Mouse (Mus musculus) neural tube, embryonic 13.5 days (tissue): ENCODE data around the gene Vars. TPM values are rescaled to one million over a fixed set of nuclear protein-coding genes. Genes with fewer than 3 reads are reported as not detected.

Experiments used
- ATAC-seq: fragments of 200-750 bp; cut with Nextera tagmentation; 2 replicates; pipeline ENCODE4 v1.8.0; 2017; ENCODE audit warnings: low read depth, mild to moderate bottlenecking, moderate TSS enrichment, moderate library complexity
- H3K27ac ChIP-seq: fragments of 300-500 bp; sonication (generic); replicated peaks from 2 replicates; pipeline ENCODE4 v1.5.1; 2015; ENCODE audit warnings: moderate library complexity, mild to moderate bottlenecking, inconsistent platforms
- H3K27me3 ChIP-seq: fragments of 300-500 bp; sonication (generic); 2 replicates; pipeline ENCODE4 v1.6.1; 2015; ENCODE audit warnings: mild to moderate bottlenecking, inconsistent platforms
- H3K36me3 ChIP-seq: fragments of 300-500 bp; sonication (generic); 2 replicates; pipeline ENCODE4 v1.6.1; 2015; ENCODE audit warnings: mild to moderate bottlenecking, inconsistent platforms
- H3K4me1 ChIP-seq: fragments of 300-500 bp; sonication (generic); replicated peaks from 2 replicates; pipeline ENCODE4 v1.6.1; 2015; ENCODE audit warnings: inconsistent platforms
- H3K4me2 ChIP-seq: fragments of 300-500 bp; sonication (generic); 2 replicates; pipeline ENCODE4 v1.6.1; 2015; ENCODE audit warnings: inconsistent platforms, mild to moderate bottlenecking, moderate library complexity
- H3K4me3 ChIP-seq: fragments of 300-500 bp; sonication (generic); 2 replicates; pipeline ENCODE4 v1.5.1; 2015; ENCODE audit warnings: mild to moderate bottlenecking, inconsistent platforms
- H3K9ac ChIP-seq: fragments of 300-500 bp; sonication (generic); 2 replicates; pipeline ENCODE4 v1.6.1; 2015; ENCODE audit warnings: moderate library complexity, mild to moderate bottlenecking, inconsistent platforms
- H3K9me3 ChIP-seq: fragments of 300-500 bp; sonication (generic); 2 replicates; pipeline ENCODE4 v1.6.1; 2016; ENCODE audit warnings: inconsistent platforms
- WGBS: fragments of 180-500 bp; shearing (Covaris S2); methylation state at CpG from one replicate; pipeline ENCODE4 v1.1.7; 2015; 5-methylcytosine and 5-hydroxymethylcytosine counted together
- polyA plus RNA-seq: library from polyadenylated mRNA; unstranded; fragments of >200 nt; fragmentation: Nextera tagmentation; extraction: Ambion mirVana; gene quantifications from 2 replicates; pipeline ENCODE4 v1.2.1, GENCODE M21; 2015

The Vars gene
- polyA plus RNA-seq, 1 experiment from 2014 or later = 58.2 TPM

DNA sequence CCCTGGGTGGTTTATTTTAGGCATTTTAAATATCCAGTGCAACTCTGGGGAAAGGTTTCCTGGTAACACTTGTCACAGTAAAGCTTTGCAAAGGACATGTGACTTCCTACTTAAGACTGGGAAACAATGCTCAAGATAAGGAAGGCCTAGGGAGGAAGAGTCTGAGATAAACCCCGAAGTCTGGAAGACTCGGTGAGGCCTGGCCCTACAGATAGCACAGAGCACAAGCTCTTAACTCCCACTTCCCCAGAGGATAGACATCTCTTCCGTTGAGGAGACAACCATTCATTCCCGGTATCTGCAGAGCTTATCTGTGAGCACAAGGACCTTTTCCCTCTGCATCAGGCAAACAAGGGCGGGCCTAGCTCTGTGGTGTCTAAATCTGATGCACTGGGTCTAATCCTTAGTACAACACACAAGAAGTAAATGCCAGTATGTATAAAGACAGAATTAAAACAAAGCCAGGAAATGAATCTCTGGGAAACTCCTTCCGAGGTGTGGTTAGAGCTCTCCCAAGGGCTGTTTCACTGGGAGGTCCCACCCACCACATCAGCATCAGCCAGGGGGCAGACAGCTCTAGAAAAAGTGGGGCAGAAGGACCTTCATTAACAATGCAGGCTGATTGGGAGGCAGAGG, 21.2 kb downstream of the Vars start:
- Histone ChIP-seq H3K4me1 (peaks cover 20% of the 10 kb centered on the region), H3K27me3 (no peaks in the 10 kb centered on the region), H3K27ac (no peak overlapping the region; the same call in 1 of the 2 replicates), H3K36me3 (0 out of 2 replicates have a peak, but pooled peaks cover 10% of the 10 kb centered on the region), H3K4me3 (no peak overlapping the region), H3K9me3 (no peaks in the 10 kb centered on the region), H3K9ac (no peak overlapping the region; the same call in 1 of the 2 replicates), H3K4me2 (no peak overlapping the region)
- 67% methylated on average over 6 of the region's 6 CpGs for WGBS
- ATAC-seq = no peak

GRCm38 (mm10) chr17:35022541-35023060, 21.8 kb downstream of the Vars start:
- Histone ChIP-seq H3K27me3 (no peaks in the 10 kb centered on the region), H3K4me1 (peaks cover 26% of the 10 kb centered on the region), H3K4me2 (no peak overlapping the region), H3K36me3 (0 out of 2 replicates have a peak, but pooled peaks cover 4% of the 10 kb centered on the region), H3K9ac (no peak overlapping the region), H3K9me3 (no peaks in the 10 kb centered on the region), H3K4me3 (no peak overlapping the region), H3K27ac (no peak overlapping the region)
- WGBS = 95% methylated on average over 8 of the region's 8 CpGs
- no peak for ATAC-seq

GRCm38 (mm10) chr17:35023221-35023620, 22.4 kb downstream of the Vars start:
- 88% methylated on average over 5 of the region's 5 CpGs for WGBS
- no peak for ATAC-seq

DNA sequence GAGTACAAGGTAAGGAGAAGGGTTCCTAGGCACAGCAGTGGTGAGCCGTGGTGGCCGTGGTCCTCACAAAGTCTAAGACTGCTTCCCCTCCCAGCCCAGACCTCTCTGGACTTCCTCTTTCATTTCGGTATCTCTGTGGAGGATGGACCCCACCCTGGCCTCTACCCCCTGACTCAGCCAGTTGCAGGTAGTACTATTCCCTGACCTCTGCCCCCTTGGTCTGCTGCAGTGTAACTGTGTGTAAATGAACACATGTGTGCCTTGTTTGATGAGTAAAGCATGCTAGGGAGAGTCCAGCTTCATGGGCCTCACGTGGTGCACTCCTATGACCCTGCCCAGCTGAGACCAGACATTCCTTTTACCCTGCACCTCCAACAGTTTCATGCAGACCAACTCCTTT, 23.0 kb downstream of the Vars start:
- Histone ChIP-seq H3K4me2 (no peak overlapping the region), H3K27me3 (no peaks in the 10 kb centered on the region), H3K4me1 (peaks cover 35% of the 10 kb centered on the region), H3K27ac (no peak overlapping the region), H3K9me3 (no peaks in the 10 kb centered on the region), H3K36me3 (no peaks in the 10 kb centered on the region), H3K4me3 (no peak overlapping the region), H3K9ac (no peak overlapping the region)
- no peak for ATAC-seq
- WGBS = 75% methylated on average over 4 of the region's 4 CpGs

More at GRCm38 (mm10) chr17:35023221-35023620, 22.4 kb downstream of the Vars start:
- Histone ChIP-seq H3K4me2 (no peak overlapping the region), H3K27me3 (no peaks in the 10 kb centered on the region), H3K9ac (no peak overlapping the region), H3K36me3 (no peaks in the 10 kb centered on the region), H3K27ac (no peak overlapping the region), H3K4me3 (no peak overlapping the region), H3K4me1 (peaks cover 31% of the 10 kb centered on the region), H3K9me3 (no peaks in the 10 kb centered on the region)

GRCm38 (mm10) chr17:35024261-35024660, 23.5 kb downstream of the Vars start:
- Histone ChIP-seq H3K36me3 (no peaks in the 10 kb centered on the region), H3K4me2 (no peak overlapping the region), H3K27me3 (no peaks in the 10 kb centered on the region), H3K27ac (no peak overlapping the region), H3K4me1 (peaks cover 38% of the 10 kb centered on the region), H3K9ac (0 out of 2 replicates have a peak overlapping the region, but pooled peaks have one; percentile 5), H3K9me3 (no peaks in the 10 kb centered on the region), H3K4me3 (no peak overlapping the region)
- no peak for ATAC-seq
- 85% methylated on average over 13 of the region's 13 CpGs for WGBS

GRCm38 (mm10) chr17:35024691-35025488, 24.1 kb downstream of the Vars start:
- Histone ChIP-seq H3K4me3 (no peak overlapping the region), H3K27me3 (no peaks in the 10 kb centered on the region), H3K9ac (0 out of 2 replicates have a peak overlapping the region, but pooled peaks have one; percentile 5), H3K27ac (no peak overlapping the region), H3K9me3 (no peaks in the 10 kb centered on the region), H3K4me2 (no peak overlapping the region), H3K4me1 (peaks cover 43% of the 10 kb centered on the region), H3K36me3 (no peaks in the 10 kb centered on the region)
- 63% methylated on average over 7 of the region's 10 CpGs for WGBS
- no peak for ATAC-seq

- H3K9ac ChIP-seq = no peak overlapping the region
- 81% methylated on average over 5 of the region's 5 CpGs for WGBS
- ATAC-seq = no peak
- peaks cover 40% of the 10 kb centered on the region for H3K4me1 ChIP-seq
- H3K9me3 ChIP-seq = no peaks in the 10 kb centered on the region
- no peaks in the 10 kb centered on the region for H3K36me3 ChIP-seq
- H3K27ac ChIP-seq = no peak overlapping the region
- no peak overlapping the region for H3K4me2 ChIP-seq
- H3K4me3 ChIP-seq = no peak overlapping the region
- no peaks in the 10 kb centered on the region for H3K27me3 ChIP-seq
Measured at GRCm38 (mm10) chr17:35026206-35026605, 25.4 kb downstream of the Vars start.

DNA sequence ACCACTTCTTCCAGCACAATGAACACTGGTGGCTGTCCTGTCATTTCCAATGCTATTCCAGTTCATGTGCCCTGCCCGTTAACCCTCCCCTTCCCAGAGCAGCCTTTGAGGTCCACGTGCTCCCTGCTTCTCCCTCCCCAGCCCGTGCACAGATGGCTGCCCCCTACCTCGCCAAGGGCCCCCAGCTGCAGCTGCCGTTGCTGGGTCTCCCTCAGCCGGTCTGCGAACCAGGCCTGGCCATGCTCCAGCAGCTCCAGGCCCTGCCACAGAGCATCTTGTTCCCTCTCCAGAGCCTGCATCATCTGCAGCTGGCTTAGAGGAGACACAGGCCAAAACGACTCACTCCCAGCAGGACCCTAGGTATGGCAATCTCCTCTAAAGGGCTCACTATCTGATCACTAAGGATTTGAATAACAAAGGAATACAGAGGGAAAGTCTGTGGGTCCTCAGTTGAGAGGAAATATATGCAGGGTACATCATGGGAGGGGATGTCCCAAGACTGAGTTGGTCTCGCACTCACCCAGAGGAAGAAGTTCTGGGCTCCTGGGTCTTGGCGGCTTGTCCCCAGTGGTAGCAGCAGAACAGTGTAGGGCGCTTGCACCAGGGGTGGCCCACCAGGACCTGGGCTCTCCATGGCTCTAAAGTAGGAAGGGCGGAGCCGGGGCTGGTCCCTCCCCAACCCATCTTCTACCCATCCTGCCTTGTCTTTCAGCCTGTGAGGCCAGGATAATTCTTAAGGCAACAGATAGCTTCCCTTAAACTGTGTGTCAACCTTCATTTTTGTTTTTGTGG, 26.7 kb downstream of the Vars start, which contains the start of gene Sapcd1:
Gene Sapcd1, minus strand, starts transcription at position 740 of the 792 bp plus-strand sequence.
- peak; percentile 74 for ATAC-seq
- peaks cover 34% of the 10 kb centered on the region for H3K4me1 ChIP-seq
- peak within 1 kb of the TSS; percentile 35 for H3K9ac ChIP-seq
- H3K9me3 ChIP-seq = no peaks in the 10 kb centered on the region
- no peaks in the 10 kb centered on the region for H3K36me3 ChIP-seq
- peak within 1 kb of the TSS; percentile 25; the same call in 1 of the 2 replicates for H3K4me2 ChIP-seq
- 27% methylated on average over 13 of the region's 13 CpGs for WGBS
- H3K4me3 ChIP-seq = no peak within 1 kb of the TSS
- H3K27ac ChIP-seq = peak within 1 kb of the TSS; percentile 68
- H3K27me3 ChIP-seq = no peaks in the 10 kb centered on the region

- H3K9ac ChIP-seq = no peak overlapping the region
- no peaks in the 10 kb centered on the region for H3K9me3 ChIP-seq
- no peaks in the 10 kb centered on the region for H3K36me3 ChIP-seq
- WGBS = 89% methylated on average over 2 of the region's 2 CpGs
- H3K4me1 ChIP-seq = peaks cover 34% of the 10 kb centered on the region
- ATAC-seq = no peak
- H3K27me3 ChIP-seq = no peaks in the 10 kb centered on the region
- no peak overlapping the region for H3K4me3 ChIP-seq
- no peak overlapping the region for H3K4me2 ChIP-seq
- H3K27ac ChIP-seq = peak overlapping the region; percentile 68; the same call in 1 of the 2 replicates
Measured at GRCm38 (mm10) chr17:35028315-35028714, 27.5 kb downstream of the Vars start.

DNA sequence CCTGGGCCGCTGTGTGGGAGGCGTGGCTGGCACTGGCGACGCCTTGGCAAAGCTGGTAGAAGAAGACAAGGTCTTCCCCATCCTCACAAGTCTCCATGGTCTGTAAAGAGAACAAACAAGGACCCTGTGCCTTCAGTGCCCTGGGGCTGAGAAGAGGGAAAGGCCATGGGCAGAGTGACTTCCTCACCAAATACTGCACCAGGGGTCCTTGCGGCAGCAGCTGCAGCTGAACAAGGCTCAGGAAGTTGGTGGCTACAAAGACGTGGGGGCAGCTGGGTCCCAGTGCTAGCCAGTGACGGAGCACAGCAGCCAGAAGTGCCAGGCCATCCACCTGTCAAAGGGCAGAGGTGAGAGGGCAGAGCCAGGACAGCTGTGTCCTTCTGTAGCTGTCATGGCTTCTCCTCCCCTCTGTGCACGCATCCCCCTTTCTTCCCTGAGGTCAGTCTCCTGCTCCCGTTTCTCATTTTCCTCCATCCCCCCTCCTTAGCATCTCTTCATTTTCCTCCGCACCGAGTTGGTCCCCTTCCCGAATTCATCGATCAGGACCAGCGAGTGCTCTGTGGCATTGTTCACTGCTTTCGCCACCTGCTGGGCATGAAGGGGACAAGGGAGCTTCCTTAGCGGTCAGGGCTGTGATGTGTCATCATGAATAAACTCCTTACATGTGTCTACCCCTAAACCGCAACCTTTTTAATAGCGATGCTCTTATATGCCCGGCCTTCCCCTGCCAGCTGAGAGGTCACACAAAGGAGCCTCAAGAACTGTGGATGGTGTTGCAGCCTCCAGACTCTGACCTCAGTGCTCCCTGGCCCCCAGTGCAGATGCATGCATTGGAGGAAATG, 29.1 kb downstream of the Vars start:
- peaks cover 34% of the 10 kb centered on the region for H3K4me1 ChIP-seq
- no peak for ATAC-seq
- WGBS = 29% methylated on average over 19 of the region's 19 CpGs

GRCm38 (mm10) chr17:35031272-35031671, 30.5 kb downstream of the Vars start:
- no peak overlapping the region for H3K9ac ChIP-seq
- H3K4me3 ChIP-seq = no peak overlapping the region
- WGBS = 92% methylated on average over 11 of the region's 11 CpGs
- ATAC-seq = no peak
- no peaks in the 10 kb centered on the region for H3K9me3 ChIP-seq
- no peaks in the 10 kb centered on the region for H3K36me3 ChIP-seq
- peaks cover 28% of the 10 kb centered on the region for H3K4me1 ChIP-seq
- no peak overlapping the region for H3K4me2 ChIP-seq
- H3K27me3 ChIP-seq = no peaks in the 10 kb centered on the region
- H3K27ac ChIP-seq = no peak overlapping the region

More for the DNA sequence above, 29.1 kb downstream of the Vars start:
- Histone ChIP-seq H3K9me3 (no peaks in the 10 kb centered on the region), H3K27me3 (no peaks in the 10 kb centered on the region), H3K27ac (no peak overlapping the region), H3K4me3 (no peak overlapping the region), H3K4me2 (peak overlapping the region; percentile 37), H3K36me3 (no peaks in the 10 kb centered on the region), H3K9ac (no peak overlapping the region; the same call in 1 of the 2 replicates)
